Mouse (Mus musculus) forebrain, embryonic 11.5 days (tissue): ENCODE results near the gene Rab3b. TPM values are rescaled to one million over a fixed set of nuclear protein-coding genes. Genes with fewer than 3 reads are reported as not detected.

Experiments used
- ATAC-seq: fragments of 200-750 bp; cut with Nextera tagmentation; replicated peaks from 2 replicates; pipeline ENCODE4 v1.8.0; 2017; ENCODE audit warnings: moderate TSS enrichment; ENCODE audit not compliant: low FRiP score
- DNase-seq: peaks from one replicate; pipeline ENCODE4 v3.0.0-alpha.2; 2017; ENCODE audit warnings: low spot score
- H3K27ac ChIP-seq: fragments of 300-500 bp; sonication (generic); 2 replicates; pipeline ENCODE4 v1.5.1; 2014; ENCODE audit warnings: low read depth, low read length
- H3K27me3 ChIP-seq: fragments of 300-500 bp; sonication (generic); 2 replicates; pipeline ENCODE4 v1.6.1; 2014; ENCODE audit warnings: mild to moderate bottlenecking, low read length, mixed read lengths; ENCODE audit not compliant: control insufficient read depth, insufficient read depth
- H3K36me3 ChIP-seq: fragments of 300-500 bp; sonication (generic); 2 replicates; pipeline ENCODE4 v1.6.1; 2014; ENCODE audit warnings: mild to moderate bottlenecking, low read length, moderate library complexity, mixed read lengths; ENCODE audit not compliant: control insufficient read depth, insufficient read depth
- H3K4me1 ChIP-seq: fragments of 300-500 bp; sonication (generic); replicated peaks from 2 replicates; pipeline ENCODE4 v1.6.1; 2014; ENCODE audit warnings: low read length, mixed read lengths; ENCODE audit not compliant: control insufficient read depth, insufficient read depth
- H3K4me2 ChIP-seq: fragments of 300-500 bp; sonication (generic); 2 replicates; pipeline ENCODE4 v1.6.1; 2014; ENCODE audit warnings: low read depth, mild to moderate bottlenecking, low read length, moderate library complexity, mixed read lengths; ENCODE audit not compliant: severe bottlenecking
- H3K4me3 ChIP-seq: fragments of 300-500 bp; sonication (generic); 2 replicates; pipeline ENCODE4 v1.5.1; 2014; ENCODE audit warnings: low read depth, low read length
- H3K9ac ChIP-seq: fragments of 300-500 bp; sonication (generic); 2 replicates; pipeline ENCODE4 v1.6.1; 2014; ENCODE audit warnings: low read length
- H3K9me3 ChIP-seq: fragments of 300-500 bp; sonication (generic); 2 replicates; pipeline ENCODE4 v1.6.1; 2016; ENCODE audit warnings: low read length, mixed read lengths; ENCODE audit not compliant: control insufficient read depth
- WGBS: fragments of 180-500 bp; shearing (Covaris S2); extraction: QIAGEN DNeasy Blood & Tissue Kit; methylation state at CpG from one replicate; pipeline ENCODE4 v1.1.7; 2014; 5-methylcytosine and 5-hydroxymethylcytosine counted together
- polyA plus RNA-seq: library from polyadenylated mRNA; unstranded; fragments of >200 nt; fragmentation: Nextera tagmentation; extraction: Ambion mirVana; gene quantifications from 2 replicates; pipeline ENCODE4 v1.2.1, GENCODE M21; 2014

Gene Rab3b
- polyA plus RNA-seq = 28.9 and 34.6 TPM in 2 replicates

- no peak within 1 kb of the TSS for H3K27ac ChIP-seq
Measured at GRCm38 (mm10) chr4:108878963-108879822, at the start of gene Rab3b. Gene Rab3b (plus strand): TSS chr4:108879063.

GRCm38 (mm10) chr4:108830698-108831097 is 48.2 kb upstream of the Rab3b start:
- H3K4me2 ChIP-seq = no peak overlapping the region
- peaks cover 4% of the 10 kb centered on the region; the same call in 1 of the 2 replicates for H3K4me1 ChIP-seq
- H3K27ac ChIP-seq = no peak overlapping the region
- no peaks in the 10 kb centered on the region for H3K27me3 ChIP-seq
- H3K9ac ChIP-seq = no peak overlapping the region; the same call in 1 of the 2 replicates
- H3K4me3 ChIP-seq = no peak overlapping the region
- 89% methylated on average over 1 of the region's 1 CpGs for WGBS
- ATAC-seq = no peak
- no peak for DNase-seq
- H3K9me3 ChIP-seq = no peaks in the 10 kb centered on the region
- H3K36me3 ChIP-seq = peaks cover 10% of the 10 kb centered on the region; the same call in 1 of the 2 replicates

More at GRCm38 (mm10) chr4:108878963-108879822, at the start of gene Rab3b:
- ATAC-seq (peak; percentile 92), DNase-seq (peak; percentile 87)
- under 1% methylated on average over 46 of the region's 46 CpGs for WGBS
- Histone ChIP-seq H3K4me2 (peak within 1 kb of the TSS; percentile 97), H3K9ac (peak within 1 kb of the TSS; percentile 71), H3K27me3 (no peaks in the 10 kb centered on the region; the same call in 1 of the 2 replicates), H3K36me3 (no peaks in the 10 kb centered on the region), H3K9me3 (no peaks in the 10 kb centered on the region), H3K4me3 (peak within 1 kb of the TSS; percentile 55), H3K4me1 (no peaks in the 10 kb centered on the region)

GRCm38 (mm10) chr4:108832916-108833827 is 45.7 kb upstream of the Rab3b start, which contains the start of gene Btf3l4:
Gene Btf3l4 (minus strand): TSS chr4:108833614.
- Histone ChIP-seq H3K9ac (peak within 1 kb of the TSS; percentile 99), H3K27me3 (no peaks in the 10 kb centered on the region), H3K4me3 (peak within 1 kb of the TSS; percentile 98), H3K36me3 (peaks cover 3% of the 10 kb centered on the region; the same call in 1 of the 2 replicates), H3K9me3 (no peaks in the 10 kb centered on the region), H3K4me2 (peak within 1 kb of the TSS; percentile 74), H3K27ac (peak within 1 kb of the TSS; percentile 100), H3K4me1 (peaks cover 4% of the 10 kb centered on the region; the same call in 1 of the 2 replicates)
- ATAC-seq (peak; percentile 97), DNase-seq (peak; percentile 99)
- WGBS = under 1% methylated on average over 73 of the region's 73 CpGs

- Histone ChIP-seq H3K9ac (peak overlapping the region; percentile 99), H3K36me3 (peaks cover 3% of the 10 kb centered on the region; the same call in 1 of the 2 replicates), H3K4me3 (peak overlapping the region; percentile 98), H3K4me2 (peak overlapping the region; percentile 74), H3K27me3 (no peaks in the 10 kb centered on the region), H3K9me3 (no peaks in the 10 kb centered on the region), H3K4me1 (peaks cover 4% of the 10 kb centered on the region; the same call in 1 of the 2 replicates), H3K27ac (peak overlapping the region; percentile 100)
- ATAC-seq (no peak), DNase-seq (no peak)
- WGBS = 0% methylated on average over 6 of the region's 6 CpGs
Measured at GRCm38 (mm10) chr4:108833828-108834114, 45.1 kb upstream of the Rab3b start.

GRCm38 (mm10) chr4:108834115-108834970 is 44.5 kb upstream of the Rab3b start, which contains the start of gene Txndc12:
Gene Txndc12 (plus strand): TSS chr4:108834601.
- ATAC-seq (peak; percentile 79), DNase-seq (peak; percentile 89)
- H3K9me3 ChIP-seq = no peaks in the 10 kb centered on the region
- H3K27me3 ChIP-seq = no peaks in the 10 kb centered on the region
- peak within 1 kb of the TSS; percentile 100 for H3K27ac ChIP-seq
- H3K4me2 ChIP-seq = peak within 1 kb of the TSS; percentile 74
- under 1% methylated on average over 34 of the region's 34 CpGs for WGBS
- H3K4me3 ChIP-seq = peak within 1 kb of the TSS; percentile 98
- peaks cover 4% of the 10 kb centered on the region; the same call in 1 of the 2 replicates for H3K4me1 ChIP-seq
- H3K9ac ChIP-seq = peak within 1 kb of the TSS; percentile 99
- peaks cover 3% of the 10 kb centered on the region; the same call in 1 of the 2 replicates for H3K36me3 ChIP-seq

- DNase-seq = no peak
- WGBS = under 1% methylated on average over 15 of the region's 15 CpGs
- H3K27ac ChIP-seq = peak overlapping the region; percentile 100
- H3K27me3 ChIP-seq = no peaks in the 10 kb centered on the region
- H3K9me3 ChIP-seq = no peaks in the 10 kb centered on the region
- peak overlapping the region; percentile 98 for H3K4me3 ChIP-seq
- H3K36me3 ChIP-seq = peaks cover 2% of the 10 kb centered on the region; the same call in 1 of the 2 replicates
- H3K9ac ChIP-seq = peak overlapping the region; percentile 67
- peak overlapping the region; percentile 51 for H3K4me2 ChIP-seq
- no peak for ATAC-seq
- H3K4me1 ChIP-seq = peaks cover 4% of the 10 kb centered on the region; the same call in 1 of the 2 replicates
Measured at GRCm38 (mm10) chr4:108834971-108835311, 43.9 kb upstream of the Rab3b start.

- H3K9ac ChIP-seq = peak overlapping the region; percentile 67
- ATAC-seq (no peak), DNase-seq (no peak)
- H3K4me3 ChIP-seq = peak overlapping the region; percentile 98
- peaks cover 4% of the 10 kb centered on the region; the same call in 1 of the 2 replicates for H3K4me1 ChIP-seq
- H3K4me2 ChIP-seq = peak overlapping the region; percentile 51
- WGBS = 65% methylated on average over 3 of the region's 3 CpGs
- no peaks in the 10 kb centered on the region for H3K36me3 ChIP-seq
- no peaks in the 10 kb centered on the region for H3K9me3 ChIP-seq
- H3K27me3 ChIP-seq = no peaks in the 10 kb centered on the region
- no peak overlapping the region for H3K27ac ChIP-seq
Measured at GRCm38 (mm10) chr4:108835496-108835895, 43.4 kb upstream of the Rab3b start.
